ENCODE assay signal across 27 mouse cellular contexts in the genomic region with DNA sequence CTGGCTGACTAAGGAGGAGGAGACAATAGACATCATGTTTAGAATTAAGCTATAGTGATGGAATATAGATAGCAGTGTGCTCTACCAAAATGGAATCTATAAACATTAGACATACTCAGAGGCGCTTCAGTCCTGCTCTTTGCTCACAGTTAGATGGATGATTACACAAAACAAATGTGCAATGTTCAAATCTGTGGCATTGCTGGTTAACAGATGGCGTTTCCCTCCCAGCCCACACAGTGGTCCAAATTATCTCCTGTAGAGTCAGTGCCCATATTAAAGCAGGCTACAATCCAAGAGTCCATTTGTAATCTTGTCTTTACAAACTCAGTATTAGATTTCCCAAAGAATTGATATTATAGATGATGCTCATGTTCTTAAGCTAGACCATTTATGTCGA.
DNase-seq lines count a peak whose midpoint lies in the region; ATAC-seq and TF ChIP-seq lines count a peak whose summit lies in the region.
"Had no signal": no experiment of that assay in that cellular context is flagged by ENCODE, and none has a peak within 500 bp of the region (broad histone marks: within the 10 kb centered on the region; RNA-seq: fewer than 3 reads in every experiment).

No protein-coding gene starts in this region.

- no peak for TF ChIP-seq CTCF in cerebellum, adult 2 months (IDR thresholded peaks at IDR 0.05; ENCODE audit: borderline replicate concordance, insufficient read depth, low read depth, low read length)

- 12% methylated on average over 3 of the region's 3 CpGs for WGBS in cerebellum, adult 2 months
- WGBS in kidney, embryonic 14.5 days: 87% methylated on average over 3 of the region's 3 CpGs

- peak; percentile 53 to 62 for DNase-seq in layer of hippocampus, adult 18-20 months (ENCODE audit: low spot score in 2 of 2)
- no peak for DNase-seq in layer of hippocampus, adult 9-10 months (ENCODE audit: low spot score)
- DNase-seq in cerebellum, adult 11 months: peak; percentile 75
- DNase-seq in cerebellum, adult 2 months: peak; percentile 76 to 93
- DNase-seq in cerebellum, postnatal 25 days: peak; percentile 73 to 80
- DNase-seq in liver: no peak
- DNase-seq: adrenal gland, adult 2 months; B cell, adult 2 months; gastrocnemius, postnatal 10 days; heart, postnatal 10 days; kidney, postnatal 4 days; lung, postnatal 4 days; midbrain, embryonic 14.5 days; right cerebral cortex, postnatal 14 days; spleen, adult 18-20 months; thymus, postnatal 36 days had no signal

- no peaks in the 10 kb centered on the region for H3K36me3 ChIP-seq in kidney, embryonic 14.5 days (ENCODE audit: control insufficient read depth, insufficient read depth, low read length)
- H3K36me3 ChIP-seq: embryonic facial prominence, embryonic 12.5 days; forebrain, embryonic 12.5 days; G1E; heart, embryonic 12.5 days; hindbrain, embryonic 10.5 days; kidney, embryonic 15.5 days; limb, embryonic 10.5 days had no signal

- no peak overlapping the region for H3K4me2 ChIP-seq in kidney, embryonic 14.5 days (replicated peaks; ENCODE audit: low read depth, low read length)
- H3K4me2 ChIP-seq: embryonic facial prominence, embryonic 12.5 days; forebrain, embryonic 12.5 days; heart, embryonic 12.5 days; kidney, embryonic 15.5 days had no signal

- no peak overlapping the region for H3K4me3 ChIP-seq in cerebellum, adult 2 months (replicated peaks; ENCODE audit: insufficient read depth, low read depth, low read length)
- H3K4me3 ChIP-seq in kidney, embryonic 14.5 days (ENCODE audit: low read length): no peak overlapping the region
- H3K4me3 ChIP-seq: embryonic facial prominence, embryonic 12.5 days; forebrain, embryonic 12.5 days; heart, embryonic 12.5 days; hindbrain, embryonic 10.5 days; kidney, embryonic 15.5 days; limb, embryonic 10.5 days had no signal

- ATAC-seq in kidney, embryonic 14.5 days (ENCODE audit: low FRiP score, low TSS enrichment): no peak
- ATAC-seq: intestine, postnatal 0 days; Patski had no signal

- H3K27me3 ChIP-seq in cerebellum, adult 2 months (ENCODE audit: control insufficient read depth, insufficient read depth, low read length): no peaks in the 10 kb centered on the region
- H3K27me3 ChIP-seq in kidney, embryonic 14.5 days (ENCODE audit: control insufficient read depth, insufficient read depth, low read length): no peaks in the 10 kb centered on the region
- H3K27me3 ChIP-seq: CH12.LX; embryonic facial prominence, embryonic 12.5 days; forebrain, embryonic 12.5 days; heart, embryonic 12.5 days; kidney, embryonic 15.5 days; Patski had no signal

- H3K4me1 ChIP-seq in cerebellum, adult 2 months (ENCODE audit: control insufficient read depth, insufficient read depth, low read length): peaks cover 27% of the 10 kb centered on the region
- H3K4me1 ChIP-seq in kidney, embryonic 14.5 days (ENCODE audit: control insufficient read depth, insufficient read depth, low read length): no peaks in the 10 kb centered on the region
- H3K4me1 ChIP-seq: embryonic facial prominence, embryonic 12.5 days; forebrain, embryonic 12.5 days; heart, embryonic 12.5 days; hindbrain, embryonic 10.5 days; kidney, embryonic 15.5 days; limb, embryonic 10.5 days had no signal

- H3K9me3 ChIP-seq in kidney, embryonic 14.5 days (ENCODE audit: control insufficient read depth, low read length): no peaks in the 10 kb centered on the region
- H3K9me3 ChIP-seq: embryonic facial prominence, embryonic 12.5 days; forebrain, embryonic 12.5 days; heart, embryonic 12.5 days; hindbrain, embryonic 10.5 days; kidney, embryonic 15.5 days; limb, embryonic 10.5 days had no signal

- H3K27ac ChIP-seq in cerebellum, adult 2 months (ENCODE audit: insufficient read depth, low read length): peak overlapping the region; percentile 54; the same call in 1 of the 2 replicates
- no peak overlapping the region for H3K27ac ChIP-seq in kidney, embryonic 14.5 days (ENCODE audit: low read depth, low read length)
- H3K27ac ChIP-seq: embryonic facial prominence, embryonic 12.5 days; forebrain, embryonic 12.5 days; hindbrain, embryonic 10.5 days; kidney, embryonic 15.5 days; limb, embryonic 10.5 days had no signal

- no peak overlapping the region for H3K9ac ChIP-seq in kidney, embryonic 14.5 days (ENCODE audit: low read depth, low read length)
- H3K9ac ChIP-seq: embryonic facial prominence, embryonic 12.5 days; forebrain, embryonic 12.5 days; heart, embryonic 12.5 days; kidney, embryonic 15.5 days had no signal

- no peak for TF ChIP-seq POLR2A in cerebellum, adult 2 months (IDR thresholded peaks at IDR 0.05; ENCODE audit: borderline replicate concordance, insufficient read depth, low read length)

Comparison
In these comparisons a context has a peak if more than half of its experiments do, and no peak if none do; other contexts are left out.
1. DNase-seq: peak in layer of hippocampus, adult 18-20 months (2 of 2), cerebellum, adult 11 months (single experiment), cerebellum, adult 2 months (2 of 2) and cerebellum, postnatal 25 days (2 of 2); none in layer of hippocampus, adult 9-10 months (single experiment) and liver (single experiment).